Mouse (Mus musculus): ENCODE data around the gene Exoc3l.

Exoc3l gene

GRCm38 (mm10) chr8:105317941-105318340, 22.0 kb upstream of the Exoc3l start:
- in situ Hi-C loops (cut with MboI; ENCODE audit: low pct_unique_long_range_greater_than_20kb in 1 of 2, low sequenced_read_pairs in 2 of 2, unreplicated experiment in 1 of 2): no loop called here

- in situ Hi-C loops (cut with MboI; ENCODE audit: low pct_unique_long_range_greater_than_20kb in 1 of 2, low sequenced_read_pairs in 2 of 2, unreplicated experiment in 1 of 2): no loop called here
Observed at GRCm38 (mm10) chr8:105315073-105315769, 19.3 kb upstream of the Exoc3l start.

- in situ Hi-C loops (cut with MboI; ENCODE audit: low pct_unique_long_range_greater_than_20kb in 1 of 2, low sequenced_read_pairs in 2 of 2, unreplicated experiment in 1 of 2): no loop called here
Observed at GRCm38 (mm10) chr8:105313622-105314402, 17.9 kb upstream of the Exoc3l start.

GRCm38 (mm10) chr8:105312891-105313481, 17.1 kb upstream of the Exoc3l start:
- in situ Hi-C loops (cut with MboI; ENCODE audit: low pct_unique_long_range_greater_than_20kb in 1 of 2, low sequenced_read_pairs in 2 of 2, unreplicated experiment in 1 of 2): no loop called here

- in situ Hi-C loops (cut with MboI; ENCODE audit: low pct_unique_long_range_greater_than_20kb in 1 of 2, low sequenced_read_pairs in 2 of 2, unreplicated experiment in 1 of 2): no loop called here
Observed at GRCm38 (mm10) chr8:105311718-105312117, 15.8 kb upstream of the Exoc3l start.

GRCm38 (mm10) chr8:105310118-105310517, 14.2 kb upstream of the Exoc3l start:
- in situ Hi-C loops (cut with MboI; ENCODE audit: low pct_unique_long_range_greater_than_20kb in 1 of 2, low sequenced_read_pairs in 2 of 2, unreplicated experiment in 1 of 2): no loop called here

GRCm38 (mm10) chr8:105309142-105309847, 13.4 kb upstream of the Exoc3l start:
- in situ Hi-C loops (cut with MboI; ENCODE audit: low pct_unique_long_range_greater_than_20kb in 1 of 2, low sequenced_read_pairs in 2 of 2, unreplicated experiment in 1 of 2): no loop called here

- in situ Hi-C loops (cut with MboI; ENCODE audit: low pct_unique_long_range_greater_than_20kb in 1 of 2, low sequenced_read_pairs in 2 of 2, unreplicated experiment in 1 of 2): no loop called here
Observed at GRCm38 (mm10) chr8:105308428-105308827, 12.5 kb upstream of the Exoc3l start.

GRCm38 (mm10) chr8:105307670-105308069, 11.8 kb upstream of the Exoc3l start:
- in situ Hi-C loops (cut with MboI; ENCODE audit: low pct_unique_long_range_greater_than_20kb in 1 of 2, low sequenced_read_pairs in 2 of 2, unreplicated experiment in 1 of 2): no loop called here

- in situ Hi-C loops (cut with MboI; ENCODE audit: low pct_unique_long_range_greater_than_20kb in 1 of 2, low sequenced_read_pairs in 2 of 2, unreplicated experiment in 1 of 2): no loop called here
Observed at GRCm38 (mm10) chr8:105306146-105306691, 10.3 kb upstream of the Exoc3l start.

- in situ Hi-C loops (cut with MboI; ENCODE audit: low pct_unique_long_range_greater_than_20kb in 1 of 2, low sequenced_read_pairs in 2 of 2, unreplicated experiment in 1 of 2): no loop called here
Observed at GRCm38 (mm10) chr8:105305211-105306145, 9.6 kb upstream of the Exoc3l start, which contains the start of gene Elmo3. Gene Elmo3 (plus strand): TSS chr8:105305601.

GRCm38 (mm10) chr8:105304325-105305210, 8.7 kb upstream of the Exoc3l start:
- in situ Hi-C loops (cut with MboI; ENCODE audit: low pct_unique_long_range_greater_than_20kb in 1 of 2, low sequenced_read_pairs in 2 of 2, unreplicated experiment in 1 of 2): no loop called here

- in situ Hi-C loops (cut with MboI; ENCODE audit: low pct_unique_long_range_greater_than_20kb in 1 of 2, low sequenced_read_pairs in 2 of 2, unreplicated experiment in 1 of 2): no loop called here
Observed at GRCm38 (mm10) chr8:105303874-105304273, 8.0 kb upstream of the Exoc3l start.

GRCm38 (mm10) chr8:105303396-105303795, 7.5 kb upstream of the Exoc3l start:
- in situ Hi-C loops (cut with MboI; ENCODE audit: low pct_unique_long_range_greater_than_20kb in 1 of 2, low sequenced_read_pairs in 2 of 2, unreplicated experiment in 1 of 2): no loop called here

GRCm38 (mm10) chr8:105299962-105300361, 4.1 kb upstream of the Exoc3l start:
- in situ Hi-C loops (cut with MboI; ENCODE audit: low pct_unique_long_range_greater_than_20kb in 1 of 2, low sequenced_read_pairs in 2 of 2, unreplicated experiment in 1 of 2): no loop called here

- in situ Hi-C loops (cut with MboI; ENCODE audit: low pct_unique_long_range_greater_than_20kb in 1 of 2, low sequenced_read_pairs in 2 of 2, unreplicated experiment in 1 of 2): no loop called here
Observed at GRCm38 (mm10) chr8:105298351-105299252, 2.7 kb upstream of the Exoc3l start.
